Mouse (Mus musculus) liver, embryonic 16.5 days (tissue): ENCODE results near the gene Cep63. TPM values are rescaled to one million over a fixed set of nuclear protein-coding genes. Genes with fewer than 3 reads are reported as not detected.

Experiments used
- ATAC-seq: fragments of 200-750 bp; cut with Nextera tagmentation; 2 replicates; pipeline ENCODE4 v1.8.0; 2017; ENCODE audit warnings: low read depth, mild to moderate bottlenecking, moderate number of reproducible peaks, moderate library complexity
- H3K27ac ChIP-seq: fragments of 300-500 bp; sonication (generic); 2 replicates; pipeline ENCODE4 v1.5.1; 2014; ENCODE audit warnings: mild to moderate bottlenecking, low read length
- H3K27me3 ChIP-seq: fragments of 300-500 bp; sonication (generic); 2 replicates; pipeline ENCODE4 v1.6.1; 2014; ENCODE audit warnings: low read depth, low read length, mixed read lengths; ENCODE audit not compliant: control insufficient read depth, insufficient read depth
- H3K36me3 ChIP-seq: fragments of 300-500 bp; sonication (generic); 2 replicates; pipeline ENCODE4 v1.6.1; 2014; ENCODE audit warnings: mild to moderate bottlenecking; ENCODE audit not compliant: control insufficient read depth, insufficient read depth
- H3K4me1 ChIP-seq: fragments of 300-500 bp; sonication (generic); 2 replicates; pipeline ENCODE4 v1.6.1; 2014; ENCODE audit warnings: low read depth, low read length, mixed read lengths; ENCODE audit not compliant: control insufficient read depth
- H3K4me2 ChIP-seq: fragments of 300-500 bp; sonication (generic); 2 replicates; pipeline ENCODE4 v1.6.1; 2014; ENCODE audit warnings: low read depth, low read length, mixed read lengths
- H3K4me3 ChIP-seq: fragments of 300-500 bp; sonication (generic); 2 replicates; pipeline ENCODE4 v1.5.1; 2014; ENCODE audit warnings: low read depth, mild to moderate bottlenecking, low read length
- H3K9ac ChIP-seq: fragments of 300-500 bp; sonication (generic); 2 replicates; pipeline ENCODE4 v1.6.1; 2014; ENCODE audit warnings: low read depth, low read length
- H3K9me3 ChIP-seq: fragments of 300-500 bp; sonication (generic); replicated peaks from 2 replicates; pipeline ENCODE4 v1.6.1; 2016; ENCODE audit warnings: low read length; ENCODE audit not compliant: control insufficient read depth
- WGBS: fragments of 180-500 bp; shearing (Covaris S2); extraction: QIAGEN DNeasy Blood & Tissue Kit; methylation state at CpG from one replicate; pipeline ENCODE4 v1.1.7; 2014; ENCODE audit not compliant: insufficient replicate concordance; 5-methylcytosine and 5-hydroxymethylcytosine counted together
- polyA plus RNA-seq: library from polyadenylated mRNA; unstranded; fragments of >200 nt; fragmentation: Nextera tagmentation; extraction: Ambion mirVana; gene quantifications from 2 replicates; pipeline ENCODE4 v1.2.1, GENCODE M21; 2015

Cep63 gene
- polyA plus RNA-seq, 1 experiment from 2014 or later, result 15.9 TPM

GRCm38 (mm10) chr9:102649917-102650527 is 23.7 kb upstream of the Cep63 start:
- no peak for ATAC-seq
- Histone ChIP-seq H3K9me3 (no peaks in the 10 kb centered on the region), H3K4me1 (no peaks in the 10 kb centered on the region), H3K36me3 (no peaks in the 10 kb centered on the region), H3K9ac (no peak overlapping the region), H3K27me3 (no peaks in the 10 kb centered on the region), H3K4me2 (no peak overlapping the region), H3K27ac (no peak overlapping the region), H3K4me3 (no peak overlapping the region)
- WGBS, result 69% methylated on average over 17 of the region's 17 CpGs

GRCm38 (mm10) chr9:102647010-102647409 is 20.7 kb upstream of the Cep63 start:
- ATAC-seq, result no peak
- Histone ChIP-seq H3K27ac (no peak overlapping the region), H3K36me3 (no peaks in the 10 kb centered on the region), H3K9me3 (no peaks in the 10 kb centered on the region), H3K27me3 (no peaks in the 10 kb centered on the region; the same call in 1 of the 2 replicates), H3K4me1 (no peaks in the 10 kb centered on the region), H3K4me3 (no peak overlapping the region), H3K4me2 (no peak overlapping the region), H3K9ac (no peak overlapping the region)
- 55% methylated on average over 6 of the region's 6 CpGs for WGBS

- H3K4me1 ChIP-seq, result no peaks in the 10 kb centered on the region
- no peaks in the 10 kb centered on the region; the same call in 1 of the 2 replicates for H3K27me3 ChIP-seq
- no peak overlapping the region for H3K27ac ChIP-seq
- no peak overlapping the region for H3K4me3 ChIP-seq
- H3K9ac ChIP-seq, result no peak overlapping the region
- no peak overlapping the region for H3K4me2 ChIP-seq
- H3K36me3 ChIP-seq, result no peaks in the 10 kb centered on the region
- no peaks in the 10 kb centered on the region for H3K9me3 ChIP-seq
- WGBS, result 57% methylated on average over 3 of the region's 3 CpGs
- ATAC-seq, result no peak
These were observed 18.9 kb upstream of the Cep63 start for GRCm38 (mm10) chr9:102645119-102645695.

GRCm38 (mm10) chr9:102643486-102644101 is 17.3 kb upstream of the Cep63 start:
- Histone ChIP-seq H3K4me2 (no peak overlapping the region), H3K9ac (no peak overlapping the region), H3K4me1 (no peaks in the 10 kb centered on the region), H3K9me3 (no peaks in the 10 kb centered on the region), H3K36me3 (no peaks in the 10 kb centered on the region), H3K27ac (no peak overlapping the region), H3K4me3 (no peak overlapping the region), H3K27me3 (no peaks in the 10 kb centered on the region; the same call in 1 of the 2 replicates)
- no peak; the same call in 1 of the 2 replicates for ATAC-seq
- 31% methylated on average over 10 of the region's 10 CpGs for WGBS

GRCm38 (mm10) chr9:102643071-102643485 is 16.7 kb upstream of the Cep63 start:
- no peaks in the 10 kb centered on the region for H3K36me3 ChIP-seq
- WGBS, result 46% methylated on average over 8 of the region's 8 CpGs
- H3K27me3 ChIP-seq, result no peaks in the 10 kb centered on the region; the same call in 1 of the 2 replicates
- no peaks in the 10 kb centered on the region for H3K4me1 ChIP-seq
- no peak overlapping the region for H3K9ac ChIP-seq
- no peak for ATAC-seq
- H3K9me3 ChIP-seq, result no peaks in the 10 kb centered on the region
- H3K4me3 ChIP-seq, result no peak overlapping the region
- H3K27ac ChIP-seq, result no peak overlapping the region
- no peak overlapping the region for H3K4me2 ChIP-seq

- Histone ChIP-seq H3K9ac (no peak overlapping the region), H3K9me3 (no peaks in the 10 kb centered on the region), H3K27me3 (no peaks in the 10 kb centered on the region; the same call in 1 of the 2 replicates), H3K36me3 (no peaks in the 10 kb centered on the region), H3K4me3 (no peak overlapping the region), H3K27ac (no peak overlapping the region), H3K4me2 (no peak overlapping the region), H3K4me1 (no peaks in the 10 kb centered on the region)
- ATAC-seq, result no peak
- WGBS, result 63% methylated on average over 6 of the region's 6 CpGs
These were observed 15.2 kb upstream of the Cep63 start for GRCm38 (mm10) chr9:102641531-102641930.

- no peaks in the 10 kb centered on the region; the same call in 1 of the 2 replicates for H3K27me3 ChIP-seq
- H3K27ac ChIP-seq, result no peak overlapping the region
- no peak overlapping the region for H3K4me3 ChIP-seq
- H3K9me3 ChIP-seq, result no peaks in the 10 kb centered on the region
- no peak overlapping the region for H3K9ac ChIP-seq
- no peaks in the 10 kb centered on the region for H3K36me3 ChIP-seq
- WGBS, result 52% methylated on average over 8 of the region's 8 CpGs
- no peak for ATAC-seq
- H3K4me1 ChIP-seq, result no peaks in the 10 kb centered on the region
- H3K4me2 ChIP-seq, result no peak overlapping the region
These were observed 13.2 kb upstream of the Cep63 start for GRCm38 (mm10) chr9:102639510-102639909.

GRCm38 (mm10) chr9:102638963-102639362 is 12.6 kb upstream of the Cep63 start:
- H3K4me1 ChIP-seq, result no peaks in the 10 kb centered on the region
- 68% methylated on average over 7 of the region's 7 CpGs for WGBS
- no peak overlapping the region for H3K27ac ChIP-seq
- no peaks in the 10 kb centered on the region; the same call in 1 of the 2 replicates for H3K27me3 ChIP-seq
- no peak overlapping the region for H3K4me3 ChIP-seq
- H3K9me3 ChIP-seq, result no peaks in the 10 kb centered on the region
- no peak for ATAC-seq
- H3K9ac ChIP-seq, result no peak overlapping the region
- no peak overlapping the region for H3K4me2 ChIP-seq
- H3K36me3 ChIP-seq, result no peaks in the 10 kb centered on the region

GRCm38 (mm10) chr9:102637115-102637514 is 10.8 kb upstream of the Cep63 start:
- Histone ChIP-seq H3K36me3 (no peaks in the 10 kb centered on the region), H3K9ac (no peak overlapping the region), H3K27ac (no peak overlapping the region), H3K4me1 (no peaks in the 10 kb centered on the region), H3K9me3 (no peaks in the 10 kb centered on the region), H3K27me3 (no peaks in the 10 kb centered on the region), H3K4me2 (no peak overlapping the region), H3K4me3 (no peak overlapping the region)
- WGBS, result 45% methylated on average over 4 of the region's 4 CpGs
- no peak for ATAC-seq
